Mouse (Mus musculus) heart, adult 2 months (tissue): ENCODE results near the gene Polh.

ENCODE experiments used
- CTCF ChIP-seq: fragments of 200-600 bp; IDR thresholded peaks from 2 replicates; pipeline ENCODE4 v1.8.1; 2022; ENCODE audit warnings: antibody characterized with exemption, mild to moderate bottlenecking, moderate library complexity
- EP300 ChIP-seq: fragments of 200-500 bp; IDR thresholded peaks from 2 replicates; pipeline ENCODE4 v1.6.1; 2011; ENCODE audit warnings: low read depth, low read length, control low read depth; ENCODE audit not compliant: insufficient read depth
- POLR2A ChIP-seq: fragments of 200-500 bp; IDR thresholded peaks from 2 replicates; pipeline ENCODE4 v1.6.1; 2011; ENCODE audit warnings: mild to moderate bottlenecking, low read depth, low read length, control low read depth; ENCODE audit not compliant: insufficient read depth

DNA sequence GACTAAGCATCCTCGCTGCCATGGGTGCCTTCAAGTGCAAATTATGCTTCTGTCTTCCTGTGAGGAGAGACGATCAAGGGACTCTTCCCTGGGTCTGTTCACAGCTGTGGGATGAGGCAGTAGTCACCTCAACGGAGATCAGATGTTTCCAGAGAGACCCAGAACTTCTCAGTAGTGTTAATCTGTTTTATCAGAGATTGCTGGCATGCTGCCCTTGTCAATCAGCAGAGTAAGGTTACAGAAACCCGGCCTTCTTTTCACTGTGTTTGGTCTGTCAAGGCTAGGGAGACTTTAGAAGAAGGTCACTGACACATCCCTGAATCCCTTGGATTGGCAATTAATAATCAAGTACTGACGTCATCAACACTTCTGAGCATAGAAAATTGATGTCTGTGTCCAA, 35.0 kb upstream of the Polh start:
- TF ChIP-seq CTCF (no peak), EP300 (no peak), POLR2A (no peak)
